Mouse (Mus musculus) heart, adult 2 months (tissue): ENCODE results near the gene Mre11a. TPM values are rescaled to one million over a fixed set of nuclear protein-coding genes. Genes with fewer than 3 reads are reported as not detected.

Experiments
- DNase-seq, 2 experiments: peaks; one replicate each; pipeline ENCODE4 v3.0.0; 2021
- H3K27ac ChIP-seq: fragments of 200-600 bp; 2 replicates; pipeline ENCODE4 v1.8.1; 2022
- H3K27me3 ChIP-seq: fragments of 200-500 bp; 2 replicates; pipeline ENCODE4 v1.6.1; 2012; ENCODE audit warnings: mild to moderate bottlenecking, low read length, inconsistent platforms, mixed read lengths; ENCODE audit not compliant: control insufficient read depth, insufficient read depth
- H3K36me3 ChIP-seq: fragments of 200-500 bp; 2 replicates; pipeline ENCODE4 v1.6.1; 2012; ENCODE audit warnings: low read length, inconsistent platforms; ENCODE audit not compliant: control insufficient read depth, insufficient read depth
- H3K4me1 ChIP-seq: fragments of 200-500 bp; 2 replicates; pipeline ENCODE4 v1.6.1; 2011; ENCODE audit warnings: low read length; ENCODE audit not compliant: control insufficient read depth, insufficient read depth
- H3K4me3 ChIP-seq: fragments of 200-600 bp; 2 replicates; pipeline ENCODE4 v1.8.1; 2022
- H3K79me2 ChIP-seq: fragments of 200-500 bp; replicated peaks from 2 replicates; pipeline ENCODE4 v1.6.1; 2012; ENCODE audit warnings: mild to moderate bottlenecking, inconsistent platforms, low read length, moderate library complexity, mixed read lengths; ENCODE audit not compliant: control insufficient read depth, insufficient read depth
- H3K9ac ChIP-seq: fragments of 200-500 bp; 2 replicates; pipeline ENCODE4 v1.6.1; 2012; ENCODE audit warnings: low read depth, mild to moderate bottlenecking, control low read depth, inconsistent platforms, low read length, mixed read lengths
- CTCF ChIP-seq: fragments of 200-600 bp; IDR thresholded peaks from 2 replicates; pipeline ENCODE4 v1.8.1; 2022; ENCODE audit warnings: antibody characterized with exemption, mild to moderate bottlenecking, moderate library complexity
- EP300 ChIP-seq: fragments of 200-500 bp; IDR thresholded peaks from 2 replicates; pipeline ENCODE4 v1.6.1; 2011; ENCODE audit warnings: low read depth, low read length, control low read depth; ENCODE audit not compliant: insufficient read depth
- POLR2A ChIP-seq: fragments of 200-500 bp; IDR thresholded peaks from 2 replicates; pipeline ENCODE4 v1.6.1; 2011; ENCODE audit warnings: mild to moderate bottlenecking, low read depth, low read length, control low read depth; ENCODE audit not compliant: insufficient read depth
- WGBS: fragments of 180-500 bp; shearing (Covaris S2); methylation state at CpG from one replicate; pipeline ENCODE4 v1.1.7; 2018; 5-methylcytosine and 5-hydroxymethylcytosine counted together
- intact Hi-C: fragments of 180-260 bp; cut with DNase I; formaldehyde crosslinking; loops from one replicate; pipeline ENCODE4 v1.15.1; 2025
- long read RNA-seq: library from polyadenylated mRNA; stranded (forward); transcript quantifications from one replicate; pipeline ENCODE4 v2.0.0, GENCODE M21; 2021
- polyA plus RNA-seq: library from polyadenylated mRNA; depleted of rRNA; stranded (reverse); fragments of >200 nt; gene quantifications from 2 replicates; pipeline ENCODE4 v1.2.3, GENCODE M21; 2012; rRNA removed
- total RNA-seq, 2 experiments: library from RNA; stranded (reverse); gene quantifications; 2 replicates each; pipeline ENCODE4 v1.2.3; 2021

Mre11a gene
- total RNA-seq = 10 to 100 TPM in 1 of 2 experiments, 1 to 10 TPM in 1; 9.8 to 10.4 TPM
- polyA plus RNA-seq = 2.8 and 7.0 TPM in 2 replicates
- long read RNA-seq, transcript Mre11a-201 (20 exons, 3,286 nt) = major isoform, 6 of 7 reads
- long read RNA-seq, partial matches to known transcripts = 0 of 7 reads
- long read RNA-seq, other reads (novel, unspliced or antisense) = 1 of 7 reads

GRCm38 (mm10) chr9:14784039-14785002 is at the start of gene Mre11a, which contains the start of gene Ankrd49:
Mre11a (plus strand) TSS chr9:14784654.
Ankrd49 (minus strand) TSS chr9:14784856.
- peak; percentile 89 to 93 for DNase-seq
- Histone ChIP-seq H3K4me3 (peak within 1 kb of the TSS; percentile 78), H3K27ac (peak within 1 kb of the TSS; percentile 97), H3K36me3 (no peaks in the 10 kb centered on the region; the same call in 1 of the 2 replicates), H3K79me2 (no peaks in the 10 kb centered on the region), H3K9ac (peak within 1 kb of the TSS; percentile 89), H3K4me1 (peaks cover 1% of the 10 kb centered on the region; the same call in 1 of the 2 replicates), H3K27me3 (no peaks in the 10 kb centered on the region)
- under 1% methylated on average over 62 of the region's 62 CpGs for WGBS
- no peak for TF ChIP-seq CTCF
- no peak for TF ChIP-seq EP300
- TF ChIP-seq POLR2A = peak; percentile 68
- intact Hi-C loops = loop anchor here (10.0 kb wide), 1 partner anchor 280 kb away; the partner anchor contains the start of genes Cwc15 and Kdm4d

- no peak for DNase-seq
- Histone ChIP-seq H3K27ac (no peak overlapping the region), H3K9ac (no peak overlapping the region), H3K79me2 (no peaks in the 10 kb centered on the region), H3K36me3 (no peaks in the 10 kb centered on the region), H3K27me3 (no peaks in the 10 kb centered on the region), H3K4me3 (no peak overlapping the region), H3K4me1 (no peaks in the 10 kb centered on the region)
- intact Hi-C loops = no loop called here
- TF ChIP-seq CTCF (no peak), EP300 (no peak), POLR2A (no peak)
- WGBS = 75% methylated on average over 4 of the region's 4 CpGs
Observed at GRCm38 (mm10) chr9:14739498-14740150, 44.8 kb upstream of the Mre11a start.

- 79% methylated on average over 19 of the region's 19 CpGs for WGBS
- H3K27ac ChIP-seq = no peak within 1 kb of the TSS
- no peaks in the 10 kb centered on the region for H3K4me1 ChIP-seq
- no peak for DNase-seq
- no peaks in the 10 kb centered on the region for H3K79me2 ChIP-seq
- H3K9ac ChIP-seq = no peak within 1 kb of the TSS
- H3K4me3 ChIP-seq = no peak within 1 kb of the TSS
- H3K27me3 ChIP-seq = no peaks in the 10 kb centered on the region
- intact Hi-C loops = no loop called here
- no peaks in the 10 kb centered on the region for H3K36me3 ChIP-seq
- TF ChIP-seq POLR2A (no peak), CTCF (no peak), EP300 (no peak)
Observed at GRCm38 (mm10) chr9:14740151-14740924, 44.1 kb upstream of the Mre11a start, which contains the start of gene Piwil4. Piwil4 (minus strand) TSS chr9:14740733.

DNA sequence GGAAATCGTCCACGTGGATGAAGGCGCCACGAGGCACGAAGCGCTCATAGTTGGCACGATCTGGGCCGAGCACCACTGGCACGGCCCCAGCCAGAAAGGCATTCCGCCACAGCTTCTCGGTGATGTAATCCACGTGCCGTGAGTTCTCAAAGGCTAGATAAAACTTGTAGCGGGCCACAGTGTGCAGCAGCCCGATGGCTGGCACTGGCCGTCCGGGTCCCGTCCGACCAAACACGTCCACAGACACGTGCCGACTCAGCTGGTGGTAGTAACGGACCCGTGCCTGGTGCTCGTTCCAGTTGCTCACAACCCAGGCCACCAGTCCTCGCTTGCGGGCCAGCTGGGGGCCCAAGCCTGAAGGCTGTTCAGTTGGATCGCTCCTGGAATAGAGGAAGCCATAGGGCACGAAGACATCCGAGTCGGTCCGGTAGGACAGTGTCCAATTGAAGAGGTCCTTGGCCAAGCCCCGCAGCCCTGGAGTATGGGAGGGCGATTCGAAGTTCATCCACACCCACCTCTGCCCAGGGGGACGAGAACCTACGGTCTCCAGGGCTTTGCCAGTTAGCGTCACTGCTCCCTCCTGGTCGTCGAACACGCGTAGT is 33.5 kb upstream of the Mre11a start:
- 54% methylated on average over 42 of the region's 42 CpGs for WGBS
- H3K36me3 ChIP-seq = no peaks in the 10 kb centered on the region
- TF ChIP-seq CTCF (no peak), EP300 (no peak), POLR2A (no peak)
- H3K4me3 ChIP-seq = peak overlapping the region; percentile 67
- peak; percentile 19 to 38 for DNase-seq
- intact Hi-C loops = no loop called here
- H3K27ac ChIP-seq = no peak overlapping the region
- no peaks in the 10 kb centered on the region for H3K27me3 ChIP-seq
- no peaks in the 10 kb centered on the region; the same call in 1 of the 2 replicates for H3K4me1 ChIP-seq
- H3K79me2 ChIP-seq = no peaks in the 10 kb centered on the region
- peak overlapping the region; percentile 70 for H3K9ac ChIP-seq

DNA sequence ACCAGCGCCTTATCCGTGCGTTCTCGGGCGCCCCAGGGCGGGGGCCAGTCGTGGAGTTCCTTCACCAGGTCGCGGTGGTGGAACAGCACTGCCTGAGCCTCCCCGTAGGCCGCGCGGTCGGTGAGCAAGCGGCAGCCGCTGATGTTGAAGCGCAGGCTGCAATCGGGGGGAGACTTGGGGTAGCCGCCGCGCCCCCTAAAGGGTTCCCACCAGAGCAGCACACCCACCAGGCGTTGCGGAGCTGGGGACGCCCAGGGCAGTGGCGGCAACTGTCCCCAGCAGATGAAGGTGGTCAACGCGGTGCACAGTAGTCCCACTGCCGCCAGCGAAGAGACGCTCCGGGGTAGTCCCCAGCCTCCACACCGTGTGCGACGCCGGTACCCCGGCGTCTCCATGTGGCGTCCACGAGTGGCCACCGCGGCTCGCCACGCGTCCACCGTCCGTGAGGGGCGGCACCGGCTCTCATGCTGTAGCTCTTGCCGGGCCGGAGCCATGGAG is 32.9 kb upstream of the Mre11a start:
- Histone ChIP-seq H3K27ac (no peak overlapping the region), H3K4me3 (peak overlapping the region; percentile 67), H3K79me2 (no peaks in the 10 kb centered on the region), H3K9ac (peak overlapping the region; percentile 70), H3K4me1 (no peaks in the 10 kb centered on the region; the same call in 1 of the 2 replicates), H3K27me3 (no peaks in the 10 kb centered on the region), H3K36me3 (no peaks in the 10 kb centered on the region)
- intact Hi-C loops = no loop called here
- 2% methylated on average over 50 of the region's 50 CpGs for WGBS
- TF ChIP-seq EP300 = no peak
- TF ChIP-seq CTCF = no peak
- TF ChIP-seq POLR2A = no peak
- peak in 1 of 2 experiments; percentile 17 for DNase-seq
